Mouse (Mus musculus) testis, adult 2 months (tissue): ENCODE measurements at regions not wholly inside any gene's neighbourhood (a gene's known extent, or its start where the extent isn't known, plus 50 kb on each side); places are given as distances from the start of the nearest gene placed in this dataset.
A peak's percentile ranks its signal among the peaks of the same experiment; 100 is the strongest.
"Not testable (repeated sequence)": the region's sequence is repeated elsewhere in the genome, so short reads cannot be mapped to it uniquely, and the experiment has no call there.

Source experiments
- H3K27ac ChIP-seq: fragments of 200-500 bp; 2 replicates; pipeline ENCODE4 v1.5.1; 2012; ENCODE audit warnings: low read depth, low read length; ENCODE audit not compliant: control insufficient read depth, insufficient read depth
- H3K27me3 ChIP-seq: fragments of 200-500 bp; 2 replicates; pipeline ENCODE4 v1.6.1; 2012; ENCODE audit warnings: mild to moderate bottlenecking, low read length, moderate library complexity; ENCODE audit not compliant: control insufficient read depth, insufficient read depth
- H3K36me3 ChIP-seq: fragments of 200-500 bp; 2 replicates; pipeline ENCODE4 v1.6.1; 2012; ENCODE audit warnings: mild to moderate bottlenecking, low read length; ENCODE audit not compliant: control insufficient read depth, insufficient read depth
- H3K4me1 ChIP-seq: fragments of 200-500 bp; 2 replicates; pipeline ENCODE4 v1.6.1; 2012; ENCODE audit warnings: low read length; ENCODE audit not compliant: control insufficient read depth, insufficient read depth
- H3K4me3 ChIP-seq: fragments of 200-500 bp; 2 replicates; pipeline ENCODE4 v1.5.1; 2012; ENCODE audit warnings: low read depth, mild to moderate bottlenecking, low read length, moderate library complexity, mixed read lengths; ENCODE audit not compliant: control insufficient read depth
- CTCF ChIP-seq: fragments of 200-500 bp; IDR thresholded peaks from 2 replicates; pipeline ENCODE4 v1.5.1; 2012; ENCODE audit warnings: low read depth, mild to moderate bottlenecking, inconsistent platforms, low read length, moderate library complexity; ENCODE audit not compliant: control insufficient read depth, insufficient read depth, insufficient replicate concordance
- POLR2A ChIP-seq: fragments of 200-500 bp; IDR thresholded peaks from 2 replicates; pipeline ENCODE4 v1.6.1; 2012; ENCODE audit warnings: low read depth, mild to moderate bottlenecking, inconsistent platforms, low read length, moderate library complexity; ENCODE audit not compliant: control insufficient read depth

DNA sequence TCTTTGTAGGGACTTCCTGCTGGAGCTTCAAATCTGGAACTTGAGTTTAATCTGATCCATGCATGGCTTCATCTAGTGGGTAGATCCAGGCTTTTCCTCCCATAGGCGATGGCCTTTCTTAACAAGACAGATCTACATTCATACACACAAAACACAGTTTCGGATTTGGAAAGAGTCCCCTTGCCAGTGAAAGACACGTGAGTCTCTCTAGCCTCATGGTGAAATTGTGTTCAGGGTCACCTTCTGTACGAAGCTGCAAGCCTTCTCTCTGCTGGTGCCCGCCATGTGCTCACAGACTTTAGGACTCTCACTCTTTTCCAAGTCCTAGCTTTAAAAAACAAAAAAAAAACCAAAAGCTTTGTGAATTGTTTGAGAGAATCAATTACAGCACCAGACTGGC is 51.4 kb upstream of the Dlx2 start:
- TF ChIP-seq CTCF (no peak), POLR2A (no peak)
- Histone ChIP-seq H3K27me3 (no peaks in the 10 kb centered on the region), H3K27ac (no peak overlapping the region), H3K4me3 (no peak overlapping the region), H3K4me1 (no peaks in the 10 kb centered on the region), H3K36me3 (no peaks in the 10 kb centered on the region)

- Histone ChIP-seq H3K27me3 (no peaks in the 10 kb centered on the region), H3K27ac (no peak overlapping the region), H3K36me3 (no peaks in the 10 kb centered on the region), H3K4me1 (no peaks in the 10 kb centered on the region), H3K4me3 (no peak overlapping the region)
- TF ChIP-seq POLR2A = no peak
- TF ChIP-seq CTCF = no peak
Observed at GRCm38 (mm10) chr2:71598368-71598767, 51.8 kb upstream of the Dlx2 start.

- Histone ChIP-seq H3K27ac (no peak overlapping the region), H3K36me3 (no peaks in the 10 kb centered on the region)
- TF ChIP-seq POLR2A (no peak), CTCF (peak; percentile 71; the same call in 1 of the 2 replicates)
Observed at GRCm38 (mm10) chr2:71598778-71599177, 52.2 kb upstream of the Dlx2 start.

DNA sequence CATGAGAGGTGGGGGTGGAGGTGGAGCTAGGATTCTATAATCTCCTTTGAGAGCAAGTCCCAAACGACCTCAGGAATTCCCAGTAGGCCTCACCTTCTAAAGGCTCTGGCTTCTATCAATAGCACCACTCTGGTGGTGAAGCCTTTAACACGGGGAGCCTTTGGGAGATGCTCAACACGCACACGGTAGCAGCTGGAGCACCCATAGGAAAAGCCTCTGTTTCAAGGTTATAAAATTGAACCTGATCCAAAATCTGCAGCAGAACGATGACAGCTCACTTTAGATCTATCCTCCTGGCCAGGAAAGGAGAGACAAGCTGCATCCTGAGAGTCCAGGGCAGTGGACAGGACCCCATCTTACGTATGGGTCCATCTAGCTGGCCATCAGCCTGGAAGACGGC is 53.7 kb upstream of the Dlx2 start:
- Histone ChIP-seq H3K4me1 (no peaks in the 10 kb centered on the region), H3K4me3 (no peak overlapping the region), H3K27ac (no peak overlapping the region), H3K27me3 (no peaks in the 10 kb centered on the region), H3K36me3 (no peaks in the 10 kb centered on the region)
- TF ChIP-seq CTCF (no peak), POLR2A (no peak)

More at GRCm38 (mm10) chr2:71598778-71599177, 52.2 kb upstream of the Dlx2 start:
- Histone ChIP-seq H3K4me1 (no peaks in the 10 kb centered on the region), H3K4me3 (no peak overlapping the region), H3K27me3 (no peaks in the 10 kb centered on the region)

- Histone ChIP-seq H3K4me3 (no peak overlapping the region), H3K27me3 (no peaks in the 10 kb centered on the region), H3K36me3 (no peaks in the 10 kb centered on the region), H3K27ac (no peak overlapping the region), H3K4me1 (no peaks in the 10 kb centered on the region)
- no peak for TF ChIP-seq CTCF
- TF ChIP-seq POLR2A = no peak
Observed at GRCm38 (mm10) chr2:71600999-71601398, 54.4 kb upstream of the Dlx2 start.

- not testable (repeated sequence) for H3K4me1 ChIP-seq, H3K4me3 ChIP-seq, H3K27me3 ChIP-seq, H3K27ac ChIP-seq, H3K36me3 ChIP-seq
Observed at GRCm38 (mm10) chr2:71603796-71604195, 57.2 kb upstream of the Dlx2 start.

DNA sequence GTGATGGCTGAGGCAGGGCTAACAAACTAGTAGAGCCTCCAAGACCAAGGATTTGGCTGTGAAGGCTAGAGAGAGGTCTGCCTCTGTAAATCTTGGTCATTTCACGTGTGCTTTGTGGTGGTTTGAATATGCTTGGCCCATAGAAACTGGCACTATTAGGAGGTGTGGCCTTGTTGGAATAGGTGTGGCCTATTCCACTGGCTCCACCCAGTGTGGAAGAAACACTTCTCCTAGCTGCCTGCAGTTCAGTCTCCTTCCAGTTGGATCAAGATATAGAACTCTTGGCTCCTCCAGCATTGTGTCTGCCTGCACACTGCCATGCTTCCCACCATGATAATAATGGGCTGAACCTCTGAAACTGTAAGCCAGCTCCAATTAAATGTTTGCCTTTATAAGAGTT is 59.1 kb upstream of the Dlx2 start:
- Histone ChIP-seq H3K27me3 (no peaks in the 10 kb centered on the region), H3K36me3 (no peaks in the 10 kb centered on the region), H3K4me1 (no peaks in the 10 kb centered on the region; the same call in 1 of the 2 replicates), H3K4me3 (no peak overlapping the region), H3K27ac (no peak overlapping the region)
- TF ChIP-seq CTCF = no peak
- TF ChIP-seq POLR2A = no peak

GRCm38 (mm10) chr2:71607087-71607502 is 60.5 kb upstream of the Dlx2 start:
- Histone ChIP-seq H3K27me3 (no peaks in the 10 kb centered on the region), H3K36me3 (no peaks in the 10 kb centered on the region), H3K27ac (no peak overlapping the region), H3K4me3 (no peak overlapping the region), H3K4me1 (no peaks in the 10 kb centered on the region; the same call in 1 of the 2 replicates)
- TF ChIP-seq POLR2A (no peak), CTCF (no peak)
